Mouse (Mus musculus) erythroblast, embryonic 14.5 days (primary cell): ENCODE results near the gene Pxk. TPM values are rescaled to one million over a fixed set of nuclear protein-coding genes. Genes with fewer than 3 reads are reported as not detected.

Source experiments
- H3K27me3 ChIP-seq: 2 replicates; pipeline ENCODE4 v1.6.1; 2012; ENCODE audit warnings: inconsistent platforms; ENCODE audit not compliant: control insufficient read depth
- H3K36me3 ChIP-seq: 2 replicates; pipeline ENCODE4 v1.6.1; 2012; ENCODE audit warnings: mild to moderate bottlenecking, inconsistent platforms; ENCODE audit not compliant: control insufficient read depth
- H3K4me1 ChIP-seq: 2 replicates; pipeline ENCODE4 v1.6.1; 2012; ENCODE audit warnings: inconsistent platforms; ENCODE audit not compliant: control insufficient read depth
- H3K4me3 ChIP-seq: replicated peaks from 2 replicates; pipeline ENCODE3; 2012; ENCODE audit warnings: moderate library complexity, mild to moderate bottlenecking, inconsistent platforms
- H3K9me3 ChIP-seq: 2 replicates; pipeline ENCODE4 v1.6.1; 2012; ENCODE audit warnings: low read length, inconsistent platforms, mixed read lengths; ENCODE audit not compliant: control insufficient read depth
- GATA1 ChIP-seq: IDR thresholded peaks from 2 replicates; pipeline ENCODE4 v1.6.1; 2012; ENCODE audit warnings: low read length, inconsistent platforms, mixed read lengths
- TAL1 ChIP-seq: IDR thresholded peaks from 3 replicates; pipeline ENCODE4 v1.6.1; 2012; ENCODE audit warnings: low read length, inconsistent platforms, mixed read lengths
- polyA plus RNA-seq: library from polyadenylated mRNA; stranded (reverse); fragments of >175 nt; gene quantifications from 2 replicates; pipeline ENCODE4 v1.2.3, GENCODE M21; 2012

Gene Pxk
- polyA plus RNA-seq, 1 experiment: 0.14 TPM

GRCm38 (mm10) chr14:8207105-8207504 lies 109.1 kb downstream of the Pxk start:
- H3K4me3 ChIP-seq: no peak overlapping the region
- no peaks in the 10 kb centered on the region for H3K9me3 ChIP-seq
- H3K36me3 ChIP-seq: no peaks in the 10 kb centered on the region
- H3K27me3 ChIP-seq: peaks cover 3% of the 10 kb centered on the region; the same call in 1 of the 2 replicates
- H3K4me1 ChIP-seq: no peaks in the 10 kb centered on the region
- TF ChIP-seq GATA1: no peak
- TF ChIP-seq TAL1: no peak

GRCm38 (mm10) chr14:8207543-8207942 lies 109.5 kb downstream of the Pxk start:
- no peaks in the 10 kb centered on the region for H3K4me1 ChIP-seq
- TF ChIP-seq TAL1 (no peak), GATA1 (no peak)
- no peak overlapping the region for H3K4me3 ChIP-seq
- H3K36me3 ChIP-seq: no peaks in the 10 kb centered on the region
- no peaks in the 10 kb centered on the region for H3K9me3 ChIP-seq
- H3K27me3 ChIP-seq: peaks cover 3% of the 10 kb centered on the region; the same call in 1 of the 2 replicates

DNA sequence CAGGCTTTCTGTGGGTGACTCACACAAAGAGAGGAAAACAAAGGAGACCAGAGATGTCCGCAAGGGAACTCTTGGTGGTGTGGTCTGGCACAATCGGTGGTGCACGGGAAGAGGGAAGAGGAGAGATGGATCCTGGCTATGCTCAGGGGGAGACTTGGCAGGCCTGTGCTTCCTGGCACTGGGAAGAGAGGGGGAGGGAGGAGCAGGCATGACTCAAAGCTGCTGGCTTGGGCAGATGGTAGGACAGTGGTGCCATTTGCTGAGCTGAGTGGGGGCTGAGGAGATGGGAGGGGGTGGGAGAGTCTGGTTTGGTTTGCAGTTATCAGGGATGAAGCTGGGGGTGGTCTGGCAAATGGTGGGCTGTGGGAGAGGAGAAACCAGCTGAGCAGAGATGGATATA lies 110.9 kb downstream of the Pxk start:
- TF ChIP-seq TAL1: no peak
- TF ChIP-seq GATA1: no peak
- Histone ChIP-seq H3K36me3 (no peaks in the 10 kb centered on the region), H3K4me3 (no peak overlapping the region), H3K9me3 (no peaks in the 10 kb centered on the region), H3K4me1 (peaks cover 6% of the 10 kb centered on the region), H3K27me3 (peaks cover 3% of the 10 kb centered on the region; the same call in 1 of the 2 replicates)

GRCm38 (mm10) chr14:8209896-8210295 lies 111.9 kb downstream of the Pxk start:
- TF ChIP-seq TAL1: no peak
- no peak for TF ChIP-seq GATA1
- H3K27me3 ChIP-seq: peaks cover 3% of the 10 kb centered on the region; the same call in 1 of the 2 replicates

DNA sequence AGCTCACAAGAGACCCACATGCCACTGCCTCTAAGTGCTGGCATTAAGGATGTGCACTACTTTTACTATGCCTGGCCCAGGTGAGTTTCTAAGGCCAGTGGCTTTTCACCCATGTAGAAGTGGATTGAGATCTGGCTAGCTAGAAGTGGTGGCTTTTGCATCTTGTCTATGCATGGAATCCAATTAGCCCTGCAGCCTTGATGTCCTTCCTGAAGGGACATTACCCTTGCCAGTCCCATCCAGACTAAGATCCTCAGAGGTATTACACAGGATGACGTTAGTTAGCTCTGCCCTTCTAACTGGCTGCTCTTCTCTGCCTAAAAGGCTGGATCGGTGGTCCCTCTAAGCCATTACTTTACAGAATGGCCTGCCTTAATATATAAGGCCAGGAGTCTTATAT lies 115.0 kb downstream of the Pxk start:
- Histone ChIP-seq H3K36me3 (no peaks in the 10 kb centered on the region), H3K4me1 (peaks cover 25% of the 10 kb centered on the region), H3K9me3 (no peaks in the 10 kb centered on the region), H3K4me3 (no peak overlapping the region), H3K27me3 (peaks cover 4% of the 10 kb centered on the region)
- TF ChIP-seq TAL1 (no peak), GATA1 (no peak)

More at GRCm38 (mm10) chr14:8209896-8210295, 111.9 kb downstream of the Pxk start:
- H3K4me1 ChIP-seq: peaks cover 12% of the 10 kb centered on the region
- H3K36me3 ChIP-seq: no peaks in the 10 kb centered on the region
- H3K9me3 ChIP-seq: no peaks in the 10 kb centered on the region
- H3K4me3 ChIP-seq: no peak overlapping the region

- Histone ChIP-seq H3K4me3 (peak within 1 kb of the TSS; percentile 86), H3K36me3 (no peaks in the 10 kb centered on the region), H3K27me3 (peaks cover 4% of the 10 kb centered on the region), H3K9me3 (no peaks in the 10 kb centered on the region), H3K4me1 (peaks cover 25% of the 10 kb centered on the region)
- TF ChIP-seq TAL1 (no peak), GATA1 (no peak)
Observed at GRCm38 (mm10) chr14:8213803-8214224, 115.8 kb downstream of the Pxk start, which contains the start of gene Kctd6. TSS of gene Kctd6 (plus strand) at chr14:8214140.

Other genes with a start within 250 kb of the Pxk start
- gene Gm45521, start 140.9 kb upstream of the Pxk start, polyA plus RNA-seq: not detected in 2 replicates
- 0.01 TPM in 1 of 2 replicates, not detected in the other for gene Dnase1l3, start 103.6 kb upstream of the Pxk start, polyA plus RNA-seq
- not detected in 2 replicates for gene Abhd6, start 95.3 kb upstream of the Pxk start, polyA plus RNA-seq
- gene Rpp14, start 17.8 kb upstream of the Pxk start, polyA plus RNA-seq: 0.06 TPM in 2 replicates
- 4.1 and 7.8 TPM in 2 replicates for gene Pdhb, start 74.8 kb downstream of the Pxk start, polyA plus RNA-seq
- gene Kctd6, start 115.9 kb downstream of the Pxk start, polyA plus RNA-seq: 0.13 and 0.15 TPM in 2 replicates
- not detected in 2 replicates for gene Acox2, start 161.1 kb downstream of the Pxk start, polyA plus RNA-seq
- not detected in 2 replicates for gene Fam107a, start 219.8 kb downstream of the Pxk start, polyA plus RNA-seq